Mouse (Mus musculus) mesoderm, embryonic 11.5 days (tissue): ENCODE results near the gene Ntf5.

Experiments
- DNase-seq: peaks from one replicate; pipeline ENCODE4 v3.0.0-alpha.2; 2012; ENCODE audit warnings: low read depth, low spot score

The Ntf5 gene

GRCm38 (mm10) chr7:45435038-45435437 lies 21.5 kb downstream of the Ntf5 start:
- DNase-seq: no peak

DNA sequence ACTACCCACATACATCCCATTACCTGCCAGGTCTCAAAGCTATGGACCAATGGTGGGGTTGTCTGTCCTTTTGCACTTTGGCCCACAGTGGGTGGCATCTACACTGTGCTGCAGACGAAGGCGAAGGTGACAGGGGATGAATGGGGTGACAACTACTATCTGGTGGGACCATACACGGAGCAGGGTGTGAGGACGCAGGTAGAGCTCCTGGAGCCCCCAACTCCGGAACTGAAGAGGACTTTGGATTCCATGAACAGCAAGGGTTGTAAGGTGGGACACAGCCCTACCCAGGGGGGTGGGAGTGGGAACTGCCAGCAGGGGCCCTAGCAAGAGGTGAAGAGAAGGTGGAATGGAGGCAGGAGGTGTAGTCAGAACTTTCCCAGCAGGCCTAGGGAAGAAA lies 22.9 kb downstream of the Ntf5 start:
- DNase-seq: no peak

DNA sequence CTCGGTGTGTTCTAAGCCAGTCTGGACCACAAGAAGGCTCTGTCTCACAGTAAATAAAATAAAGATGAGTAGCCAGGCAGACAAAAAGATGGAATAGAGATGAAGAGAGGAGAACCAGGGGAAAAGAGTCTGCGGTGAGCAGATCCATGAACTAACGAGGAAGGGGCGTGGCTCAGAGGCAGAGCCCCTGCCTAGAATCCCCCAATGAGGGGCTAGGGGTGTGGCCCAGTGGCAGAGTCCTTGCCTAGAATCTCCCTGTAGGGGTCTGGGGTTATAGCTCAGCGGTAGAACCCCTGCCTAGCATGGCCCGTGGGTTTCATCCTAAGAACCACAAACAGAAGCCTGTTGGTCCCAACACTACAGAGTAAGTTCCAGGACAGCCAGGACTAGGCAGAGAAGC lies 23.6 kb downstream of the Ntf5 start:
- no peak for DNase-seq

DNA sequence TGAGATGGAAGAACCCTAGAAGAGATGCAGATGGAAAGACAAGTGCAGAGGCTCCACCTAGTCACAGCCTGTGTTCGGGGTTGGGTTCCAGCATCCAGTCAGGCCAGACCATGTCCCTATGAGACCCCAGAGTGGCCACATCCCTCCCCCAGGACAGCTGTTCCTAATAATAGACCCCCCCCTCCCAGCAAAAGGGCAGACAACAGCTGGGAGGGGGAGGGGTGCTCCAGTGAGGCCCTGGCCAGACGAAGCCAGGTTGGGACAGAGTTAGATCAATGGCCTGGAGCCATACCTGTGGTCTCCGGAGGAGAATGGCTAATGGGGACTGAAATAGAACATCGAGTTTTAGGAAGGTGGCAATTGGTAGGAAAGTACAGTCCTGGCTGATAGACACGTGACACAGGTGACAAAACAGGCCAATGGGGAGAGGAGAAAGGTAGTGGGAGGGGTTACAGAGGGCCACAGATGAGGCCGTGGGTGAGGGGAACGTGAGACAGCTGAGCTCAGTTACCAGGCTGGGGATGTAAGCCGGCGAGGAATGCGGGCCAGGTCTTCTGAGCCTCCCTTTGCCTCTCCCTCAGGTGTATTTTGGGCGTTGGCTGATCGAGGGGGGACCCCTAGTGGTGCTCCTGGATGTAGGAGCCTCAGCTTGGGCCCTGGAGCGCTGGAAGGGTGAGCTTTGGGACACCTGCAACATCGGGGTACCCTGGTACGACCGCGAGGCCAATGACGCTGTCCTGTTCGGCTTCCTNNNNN lies 24.2 kb downstream of the Ntf5 start, which contains the start of gene Ruvbl2:
Gene Ruvbl2, minus strand, starts transcription at position 576 of the 756 bp plus-strand sequence.
- no peak for DNase-seq

DNA sequence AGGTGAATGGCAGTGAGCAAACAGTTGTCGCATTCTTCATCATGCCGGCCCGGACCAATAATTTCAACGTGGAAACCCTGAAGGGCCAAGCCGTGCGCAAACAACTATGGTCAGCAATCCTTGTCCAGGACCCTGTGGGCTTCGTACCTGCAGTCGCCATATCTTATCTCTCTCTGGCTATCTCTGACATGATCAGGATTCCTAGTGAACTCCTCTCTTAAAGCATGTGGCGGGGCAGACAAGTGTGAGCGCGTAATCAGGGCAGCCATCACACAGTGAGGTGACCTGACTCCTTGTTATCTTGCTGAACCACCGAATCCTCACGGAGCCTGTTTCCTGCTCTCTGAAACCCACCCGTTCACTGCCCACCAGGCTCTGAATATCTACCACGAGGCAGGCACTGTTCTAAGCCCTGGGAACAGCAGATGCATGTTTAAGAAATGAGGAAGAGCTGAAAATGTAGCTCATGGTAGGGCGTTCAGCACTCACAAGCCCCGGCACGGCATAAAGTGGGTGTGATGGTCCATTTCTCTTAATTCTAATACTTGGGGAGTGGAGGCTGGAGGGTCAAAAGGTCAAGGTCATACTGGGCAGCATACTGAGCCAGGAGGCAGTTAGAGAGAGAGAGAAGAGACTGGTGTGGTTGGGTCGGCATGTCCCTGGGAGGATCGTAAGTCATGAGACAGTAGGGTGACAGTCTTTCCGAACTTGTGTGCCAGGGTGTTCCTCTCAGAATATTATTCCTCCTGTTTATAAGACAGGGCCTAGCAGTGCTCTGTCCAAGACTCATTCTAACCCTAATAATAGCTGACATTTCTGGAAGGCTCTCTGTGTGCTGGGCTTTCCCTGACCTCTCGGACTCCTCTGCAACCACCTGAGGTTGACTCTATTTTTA lies 30.3 kb downstream of the Ntf5 start:
- DNase-seq: no peak

GRCm38 (mm10) chr7:45446589-45446988 lies 33.1 kb downstream of the Ntf5 start:
- DNase-seq: no peak

- no peak for DNase-seq
Measured at GRCm38 (mm10) chr7:45447325-45447990, 34.0 kb downstream of the Ntf5 start.

GRCm38 (mm10) chr7:45449974-45450373 lies 36.5 kb downstream of the Ntf5 start:
- DNase-seq: no peak

DNA sequence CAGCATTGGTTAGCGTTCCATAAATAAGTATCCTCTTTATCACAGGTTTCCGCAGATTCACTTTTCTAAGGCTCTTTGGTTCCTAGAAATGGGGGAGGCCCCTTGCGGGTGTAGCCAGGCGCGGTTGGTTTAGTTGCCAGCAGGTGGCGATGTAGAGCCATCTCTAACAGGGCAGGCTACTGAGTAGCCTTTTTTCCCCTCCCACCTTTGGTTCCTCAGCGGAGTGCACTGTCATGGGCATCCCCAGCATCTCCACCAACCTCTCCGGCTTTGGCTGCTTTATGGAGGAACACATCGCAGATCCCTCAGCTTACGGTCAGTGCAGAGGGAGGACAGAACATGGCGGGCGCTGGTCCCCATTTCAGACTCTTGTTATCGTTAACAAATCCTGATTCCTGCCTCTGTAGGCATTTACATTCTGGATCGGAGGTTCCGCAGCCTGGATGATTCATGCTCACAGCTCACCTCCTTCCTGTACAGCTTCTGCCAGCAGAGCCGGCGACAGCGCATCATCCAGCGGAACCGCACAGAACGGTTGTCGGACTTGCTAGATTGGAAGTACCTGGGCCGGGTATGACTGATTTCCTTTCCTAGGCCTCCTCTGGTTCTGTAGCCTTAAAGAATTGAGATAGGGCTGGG lies 38.0 kb downstream of the Ntf5 start:
- DNase-seq: peak; percentile 89

DNA sequence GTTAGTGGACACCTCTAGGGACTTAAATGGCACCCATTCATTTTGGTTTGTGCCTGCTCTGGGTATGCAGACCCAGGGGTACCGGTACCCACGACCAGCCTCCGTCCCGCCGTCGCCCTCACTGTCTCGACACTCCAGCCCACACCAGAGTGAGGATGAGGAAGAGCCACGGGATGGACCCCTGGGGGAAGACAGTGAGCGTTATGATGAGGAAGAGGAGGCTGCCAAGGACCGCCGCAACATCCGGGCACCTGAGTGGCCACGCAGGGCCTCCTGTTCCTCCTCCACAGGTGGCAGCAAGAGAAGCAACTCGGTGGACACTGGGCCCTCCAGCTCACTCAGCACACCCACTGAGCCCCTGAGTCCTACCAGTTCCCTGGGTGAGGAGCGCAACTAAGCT lies 41.5 kb downstream of the Ntf5 start:
- no peak for DNase-seq

DNA sequence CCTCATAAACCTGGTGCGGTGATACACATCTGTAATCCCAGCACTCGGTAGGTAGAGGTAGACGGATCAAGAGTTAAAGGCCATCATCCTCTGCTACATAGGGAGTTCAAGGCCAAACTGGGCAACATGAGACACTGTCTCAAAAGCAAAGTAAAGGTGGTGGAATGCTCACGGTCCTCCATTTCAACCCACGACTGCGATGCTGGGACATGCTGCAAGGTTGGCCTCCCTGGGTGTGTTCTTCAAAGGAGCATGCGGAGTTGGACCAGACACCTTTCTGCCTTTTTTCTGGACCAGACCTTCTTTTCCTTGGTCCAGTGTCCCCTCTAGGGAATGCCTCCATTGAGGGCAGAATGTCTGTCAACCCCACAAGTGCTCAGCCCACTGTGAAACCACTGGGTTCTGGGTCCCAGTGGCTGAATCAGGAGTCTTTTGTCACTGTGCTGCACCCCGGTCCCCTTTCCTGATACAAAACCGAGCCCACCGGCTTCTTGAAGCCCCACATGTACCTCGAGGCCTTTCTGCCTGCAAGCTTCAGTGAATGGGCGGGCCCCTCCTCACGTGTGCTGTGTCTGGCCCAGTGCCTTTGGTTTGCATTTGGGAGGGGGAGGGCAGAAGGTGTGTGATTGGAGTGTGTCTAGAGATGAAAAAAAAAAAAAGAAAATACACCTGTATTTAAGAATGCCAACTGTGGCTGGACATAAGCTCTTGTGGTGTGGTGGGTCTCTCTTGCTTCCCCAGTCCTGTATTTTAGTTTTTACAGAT lies 42.6 kb downstream of the Ntf5 start:
- DNase-seq: no peak

- DNase-seq: no peak
Measured at GRCm38 (mm10) chr7:45456721-45457203, 43.3 kb downstream of the Ntf5 start.

- DNase-seq: no peak
Measured at GRCm38 (mm10) chr7:45457204-45458060, 43.9 kb downstream of the Ntf5 start.

DNA sequence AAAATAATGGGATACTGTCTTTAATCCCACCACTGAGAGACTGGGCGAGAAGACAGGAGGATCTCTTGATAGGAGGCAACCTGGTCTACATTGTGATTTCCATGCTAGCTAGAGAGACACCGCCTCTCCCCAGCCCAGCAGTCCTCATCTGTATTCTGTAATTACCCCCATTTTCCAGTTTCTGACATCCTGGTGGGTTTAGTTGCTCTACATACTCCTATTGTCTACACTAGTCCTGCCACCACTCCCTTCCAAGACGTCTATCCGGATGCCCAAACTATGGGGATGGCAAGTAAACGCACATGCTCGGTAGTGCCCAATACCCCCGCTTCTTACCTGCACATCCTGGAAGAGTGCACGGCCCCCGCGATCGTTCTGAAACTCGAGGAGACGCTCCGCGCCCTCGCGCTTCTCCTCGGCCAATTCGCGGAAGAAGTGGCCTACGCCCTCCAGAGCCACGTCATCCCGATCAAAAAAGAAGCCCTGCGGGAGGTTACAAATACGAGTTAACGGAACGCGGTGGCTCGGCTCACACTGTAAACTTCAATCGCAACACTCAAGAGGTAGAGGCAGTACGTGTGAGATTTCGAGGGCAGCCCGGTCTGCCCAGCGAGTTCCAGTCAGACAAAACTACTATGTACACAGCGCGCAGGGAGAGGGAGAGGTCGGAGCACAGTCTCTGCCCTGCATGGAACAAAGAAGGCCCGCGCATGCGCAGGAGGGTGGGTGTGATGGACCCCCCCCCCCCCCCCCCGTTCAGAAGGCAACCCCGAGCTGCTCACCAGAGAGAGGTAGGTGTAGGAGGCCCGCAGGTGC lies 45.5 kb downstream of the Ntf5 start:
- DNase-seq: peak; percentile 81

GRCm38 (mm10) chr7:45459564-45460140 lies 46.2 kb downstream of the Ntf5 start, which contains the start of gene Ftl1:
TSS of gene Ftl1 (minus strand) at chr7:45459884.
- DNase-seq: peak; percentile 99

GRCm38 (mm10) chr7:45460377-45460776 lies 46.9 kb downstream of the Ntf5 start:
- DNase-seq: no peak

- DNase-seq: peak; percentile 40
Measured at GRCm38 (mm10) chr7:45460860-45461314, 47.4 kb downstream of the Ntf5 start.

- no peak for DNase-seq
Measured at GRCm38 (mm10) chr7:45461326-45461725, 47.8 kb downstream of the Ntf5 start.
